Mouse (Mus musculus) kidney, postnatal 0 days (tissue): ENCODE data around the gene Map1lc3a. TPM values are rescaled to one million over a fixed set of nuclear protein-coding genes. Genes with fewer than 3 reads are reported as not detected.
A peak's percentile ranks its signal among the peaks of the same experiment; 100 is the strongest.

Experiments used
- ATAC-seq: fragments of 200-750 bp; cut with Nextera tagmentation; replicated peaks from 2 replicates; pipeline ENCODE4 v1.8.0; 2017; ENCODE audit warnings: low read depth, moderate number of reproducible peaks, moderate TSS enrichment, moderate library complexity; ENCODE audit not compliant: low FRiP score
- DNase-seq: peaks from one replicate; pipeline ENCODE4 v3.0.0-alpha.2; 2016; ENCODE audit warnings: low spot score
- H3K27ac ChIP-seq: fragments of 300-500 bp; sonication (generic); 2 replicates; pipeline ENCODE4 v1.5.1; 2014; ENCODE audit warnings: mild to moderate bottlenecking
- H3K27me3 ChIP-seq: fragments of 300-500 bp; sonication (generic); 2 replicates; pipeline ENCODE4 v1.6.1; 2014; ENCODE audit warnings: low read length, mixed read lengths; ENCODE audit not compliant: insufficient read depth
- H3K36me3 ChIP-seq: fragments of 300-500 bp; sonication (generic); 2 replicates; pipeline ENCODE4 v1.6.1; 2014; ENCODE audit warnings: low read length, mixed read lengths; ENCODE audit not compliant: insufficient read depth
- H3K4me1 ChIP-seq: fragments of 300-500 bp; sonication (generic); replicated peaks from 2 replicates; pipeline ENCODE4 v1.6.1; 2014; ENCODE audit warnings: antibody characterized with exemption, low read length, mixed read lengths; ENCODE audit not compliant: insufficient read depth
- H3K4me2 ChIP-seq: fragments of 300-500 bp; sonication (generic); 2 replicates; pipeline ENCODE4 v1.6.1; 2014; ENCODE audit warnings: mild to moderate bottlenecking, low read length, moderate library complexity, mixed read lengths
- H3K4me3 ChIP-seq: fragments of 300-500 bp; sonication (generic); replicated peaks from 2 replicates; pipeline ENCODE4 v1.5.1; 2014; ENCODE audit warnings: low read depth, low read length
- H3K9ac ChIP-seq: fragments of 300-500 bp; sonication (generic); 2 replicates; pipeline ENCODE4 v1.6.1; 2014; ENCODE audit warnings: low read depth, low read length
- H3K9me3 ChIP-seq: fragments of 300-500 bp; sonication (generic); replicated peaks from 2 replicates; pipeline ENCODE4 v1.6.1; 2016; ENCODE audit warnings: low read length, inconsistent platforms, mixed read lengths
- CTCF ChIP-seq: IDR thresholded peaks from 2 replicates; pipeline ENCODE4 v1.5.1; 2016; ENCODE audit warnings: antibody characterized with exemption, low read depth, mild to moderate bottlenecking, moderate library complexity
- WGBS: fragments of 180-500 bp; shearing (Covaris S2); extraction: QIAGEN DNeasy Blood & Tissue Kit; methylation state at CpG from one replicate; pipeline ENCODE4 v1.1.7; 2014; 5-methylcytosine and 5-hydroxymethylcytosine counted together
- polyA plus RNA-seq: library from polyadenylated mRNA; unstranded; fragments of >200 nt; fragmentation: Nextera tagmentation; extraction: Ambion mirVana; gene quantifications from 2 replicates; pipeline ENCODE4 v1.2.1, GENCODE M21; 2015

Map1lc3a gene
- polyA plus RNA-seq, 1 experiment from 2014 or later = 185 TPM

GRCm38 (mm10) chr2:155293382-155293781 lies 17.3 kb downstream of the Map1lc3a start:
- no peaks in the 10 kb centered on the region for H3K27me3 ChIP-seq
- no peak for TF ChIP-seq CTCF
- ATAC-seq (no peak), DNase-seq (no peak)
- H3K4me3 ChIP-seq = no peak overlapping the region
- H3K4me2 ChIP-seq = no peak overlapping the region
- H3K9me3 ChIP-seq = no peaks in the 10 kb centered on the region
- H3K4me1 ChIP-seq = no peaks in the 10 kb centered on the region
- H3K9ac ChIP-seq = no peak overlapping the region
- no peak overlapping the region for H3K27ac ChIP-seq
- WGBS = 88% methylated on average over 2 of the region's 2 CpGs
- H3K36me3 ChIP-seq = peaks cover 44% of the 10 kb centered on the region

DNA sequence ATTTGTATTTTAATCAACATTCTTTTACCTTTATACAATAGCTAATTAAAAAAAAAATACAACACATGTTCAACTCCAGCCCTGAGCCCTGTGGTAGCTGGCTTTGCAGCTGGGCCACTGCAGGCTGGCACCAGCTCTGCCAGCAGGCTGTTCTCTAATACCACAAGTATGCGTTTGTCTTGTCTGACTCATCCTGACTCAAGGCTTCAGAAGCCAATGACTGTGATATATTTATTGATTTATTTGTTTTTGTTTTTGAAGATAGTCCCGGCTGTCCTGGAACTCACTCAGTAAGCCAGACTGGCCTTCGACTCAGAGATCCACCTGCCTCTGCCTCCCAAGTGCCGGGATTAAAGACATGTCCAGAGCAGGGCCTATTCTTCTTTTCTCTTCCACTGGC lies 17.8 kb downstream of the Map1lc3a start:
- Histone ChIP-seq H3K4me1 (no peaks in the 10 kb centered on the region), H3K27ac (no peak overlapping the region), H3K9me3 (no peaks in the 10 kb centered on the region), H3K4me3 (no peak overlapping the region), H3K4me2 (no peak overlapping the region), H3K36me3 (peaks cover 50% of the 10 kb centered on the region), H3K27me3 (no peaks in the 10 kb centered on the region), H3K9ac (no peak overlapping the region)
- TF ChIP-seq CTCF = no peak
- DNase-seq = no peak
- no peak for ATAC-seq
- 87% methylated on average over 4 of the region's 4 CpGs for WGBS

- H3K36me3 ChIP-seq = peaks cover 53% of the 10 kb centered on the region
Observed at GRCm38 (mm10) chr2:155295453-155295852, 19.4 kb downstream of the Map1lc3a start.

GRCm38 (mm10) chr2:155299563-155299962 lies 23.5 kb downstream of the Map1lc3a start:
- Histone ChIP-seq H3K4me3 (no peak overlapping the region), H3K36me3 (peaks cover 46% of the 10 kb centered on the region), H3K9ac (no peak overlapping the region), H3K27me3 (no peaks in the 10 kb centered on the region), H3K4me2 (no peak overlapping the region), H3K4me1 (no peaks in the 10 kb centered on the region), H3K9me3 (no peaks in the 10 kb centered on the region), H3K27ac (no peak overlapping the region)
- DNase-seq (no peak), ATAC-seq (no peak)
- no peak for TF ChIP-seq CTCF
- 84% methylated on average over 4 of the region's 4 CpGs for WGBS

More at GRCm38 (mm10) chr2:155295453-155295852, 19.4 kb downstream of the Map1lc3a start:
- Histone ChIP-seq H3K27me3 (no peaks in the 10 kb centered on the region), H3K4me2 (no peak overlapping the region), H3K4me1 (no peaks in the 10 kb centered on the region), H3K9ac (no peak overlapping the region), H3K9me3 (no peaks in the 10 kb centered on the region), H3K27ac (no peak overlapping the region), H3K4me3 (no peak overlapping the region)
- ATAC-seq (no peak), DNase-seq (no peak)
- no peak for TF ChIP-seq CTCF
- WGBS = 89% methylated on average over 6 of the region's 6 CpGs

DNA sequence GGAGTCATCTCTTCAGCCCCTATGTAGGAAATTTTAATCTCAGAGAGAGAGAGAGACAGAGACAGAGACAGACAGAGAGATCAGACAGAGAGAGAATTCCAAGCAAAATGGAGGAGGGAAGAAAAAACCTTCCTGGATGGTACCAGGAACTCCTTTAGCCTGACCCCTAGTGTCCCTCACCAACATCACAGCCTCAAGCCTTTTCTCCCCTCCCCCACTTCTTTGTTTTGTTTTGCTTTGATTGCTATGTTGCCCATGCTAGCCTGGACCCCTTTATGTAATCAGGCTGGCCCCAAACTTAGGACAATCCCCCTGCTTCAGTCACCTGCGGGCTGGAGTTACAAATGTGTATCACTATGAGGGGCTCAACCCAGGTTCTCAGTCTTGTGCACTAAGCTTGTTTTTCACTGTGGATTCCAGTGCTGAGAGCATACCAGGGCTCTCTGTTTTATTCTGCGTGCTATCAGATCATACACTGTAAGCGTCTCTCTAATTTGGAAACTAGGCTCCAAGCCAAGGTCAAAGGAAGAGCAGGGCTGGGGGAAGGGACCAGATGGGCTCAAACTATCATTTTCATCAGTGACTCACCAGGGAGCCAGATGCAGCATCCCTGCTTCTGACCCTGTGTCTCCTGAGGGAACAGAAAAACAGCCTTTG lies 33.0 kb downstream of the Map1lc3a start:
- Histone ChIP-seq H3K27me3 (no peaks in the 10 kb centered on the region), H3K4me3 (no peak overlapping the region), H3K9ac (no peak overlapping the region), H3K36me3 (peaks cover 25% of the 10 kb centered on the region; the same call in 1 of the 2 replicates), H3K9me3 (no peaks in the 10 kb centered on the region), H3K4me2 (no peak overlapping the region), H3K27ac (peak overlapping the region; percentile 57), H3K4me1 (no peaks in the 10 kb centered on the region)
- TF ChIP-seq CTCF = peak; percentile 59
- WGBS = 31% methylated on average over 3 of the region's 3 CpGs
- DNase-seq (peak; percentile 66), ATAC-seq (no peak)

GRCm38 (mm10) chr2:155313671-155314070 lies 37.6 kb downstream of the Map1lc3a start:
- DNase-seq (no peak), ATAC-seq (no peak)
- 28% methylated on average over 6 of the region's 6 CpGs for WGBS
- H3K4me1 ChIP-seq = no peaks in the 10 kb centered on the region
- no peak for TF ChIP-seq CTCF
- H3K36me3 ChIP-seq = peaks cover 11% of the 10 kb centered on the region; the same call in 1 of the 2 replicates
- no peaks in the 10 kb centered on the region for H3K27me3 ChIP-seq
- H3K9me3 ChIP-seq = no peaks in the 10 kb centered on the region
- H3K9ac ChIP-seq = no peak overlapping the region
- no peak overlapping the region for H3K4me3 ChIP-seq
- H3K4me2 ChIP-seq = no peak overlapping the region
- no peak overlapping the region for H3K27ac ChIP-seq
